Mouse (Mus musculus): Measurements from ENCODE around the gene Foxj1. TPM values are rescaled to one million over a fixed set of nuclear protein-coding genes. Genes with fewer than 3 reads are reported as not detected.

Foxj1 gene
- polyA plus RNA-seq, 1 experiment from 2014 or later, result 0.80 TPM

- Histone ChIP-seq H3K27me3 (peaks cover 26% of the 10 kb centered on the region), H3K9me3 (no peaks in the 10 kb centered on the region), H3K36me3 (peaks cover 11% of the 10 kb centered on the region), H3K4me2 (no peak overlapping the region), H3K27ac (no peak overlapping the region), H3K4me3 (no peak overlapping the region), H3K9ac (peak overlapping the region; percentile 78; the same call in 1 of the 2 replicates), H3K4me1 (peaks cover 47% of the 10 kb centered on the region)
- WGBS, result 83% methylated on average over 6 of the region's 6 CpGs
- ATAC-seq (ENCODE audit: insufficient number of reproducible peaks, insufficient read depth, low FRiP score, low TSS enrichment, low read depth), result no peak
These were observed 2.3 kb upstream of the Foxj1 start for GRCm38 (mm10) chr11:116337531-116337930.

- Histone ChIP-seq H3K27me3 (peaks cover 26% of the 10 kb centered on the region), H3K4me1 (peaks cover 52% of the 10 kb centered on the region), H3K27ac (no peak overlapping the region; the same call in 1 of the 2 replicates), H3K4me2 (no peak overlapping the region), H3K4me3 (no peak overlapping the region), H3K9ac (peak overlapping the region; percentile 78), H3K36me3 (0 out of 2 replicates have a peak, but pooled peaks cover 6% of the 10 kb centered on the region), H3K9me3 (no peaks in the 10 kb centered on the region)
- 73% methylated on average over 12 of the region's 12 CpGs for WGBS
- no peak for ATAC-seq (ENCODE audit: insufficient number of reproducible peaks, insufficient read depth, low FRiP score, low TSS enrichment, low read depth)
These were observed 1.8 kb upstream of the Foxj1 start for GRCm38 (mm10) chr11:116337000-116337399.

- H3K4me2 ChIP-seq, result peak overlapping the region; percentile 96
- ATAC-seq (ENCODE audit: insufficient number of reproducible peaks, insufficient read depth, low FRiP score, low TSS enrichment, low read depth), result no peak
- H3K27ac ChIP-seq, result no peak overlapping the region
- H3K9me3 ChIP-seq, result no peaks in the 10 kb centered on the region
- peaks cover 26% of the 10 kb centered on the region for H3K27me3 ChIP-seq
- H3K36me3 ChIP-seq, result 0 out of 2 replicates have a peak, but pooled peaks cover 6% of the 10 kb centered on the region
- peaks cover 54% of the 10 kb centered on the region for H3K4me1 ChIP-seq
- H3K4me3 ChIP-seq, result peak overlapping the region; percentile 61; the same call in 1 of the 2 replicates
- peak overlapping the region; percentile 78 for H3K9ac ChIP-seq
- 78% methylated on average over 4 of the region's 4 CpGs for WGBS
These were observed 1.2 kb upstream of the Foxj1 start for GRCm38 (mm10) chr11:116336393-116336792.

- Histone ChIP-seq H3K9me3 (no peaks in the 10 kb centered on the region), H3K4me1 (peaks cover 59% of the 10 kb centered on the region), H3K36me3 (0 out of 2 replicates have a peak, but pooled peaks cover 6% of the 10 kb centered on the region), H3K4me3 (peak overlapping the region; percentile 61), H3K9ac (peak overlapping the region; percentile 54; the same call in 1 of the 2 replicates), H3K4me2 (peak overlapping the region; percentile 96), H3K27me3 (peaks cover 26% of the 10 kb centered on the region), H3K27ac (no peak overlapping the region)
- 5% methylated on average over 26 of the region's 26 CpGs for WGBS
- no peak for ATAC-seq (ENCODE audit: insufficient number of reproducible peaks, insufficient read depth, low FRiP score, low TSS enrichment, low read depth)
These were observed 799 bp downstream of the Foxj1 start for GRCm38 (mm10) chr11:116334417-116334782.

- ATAC-seq (ENCODE audit: insufficient number of reproducible peaks, insufficient read depth, low FRiP score, low TSS enrichment, low read depth), result no peak
- Histone ChIP-seq H3K4me1 (peaks cover 64% of the 10 kb centered on the region), H3K27ac (no peak overlapping the region), H3K4me3 (peak overlapping the region; percentile 61), H3K9ac (peak overlapping the region; percentile 54; the same call in 1 of the 2 replicates), H3K36me3 (0 out of 2 replicates have a peak, but pooled peaks cover 4% of the 10 kb centered on the region), H3K4me2 (peak overlapping the region; percentile 96), H3K27me3 (peaks cover 26% of the 10 kb centered on the region), H3K9me3 (no peaks in the 10 kb centered on the region)
- whole genome bisulfite sequencing, result 20% methylated on average over 31 of the region's 31 CpGs
These were observed 1.4 kb downstream of the Foxj1 start for GRCm38 (mm10) chr11:116333526-116334416.

GRCm38 (mm10) chr11:116332983-116333270, 2.3 kb downstream of the Foxj1 start:
- H3K36me3 ChIP-seq, result no peaks in the 10 kb centered on the region
- no peak for ATAC-seq (ENCODE audit: insufficient number of reproducible peaks, insufficient read depth, low FRiP score, low TSS enrichment, low read depth)
- H3K9me3 ChIP-seq, result no peaks in the 10 kb centered on the region
- H3K9ac ChIP-seq, result no peak overlapping the region
- WGBS, result 88% methylated on average over 3 of the region's 3 CpGs
- no peak overlapping the region for H3K4me2 ChIP-seq
- peaks cover 66% of the 10 kb centered on the region for H3K4me1 ChIP-seq
- H3K4me3 ChIP-seq, result no peak overlapping the region
- H3K27ac ChIP-seq, result no peak overlapping the region
- H3K27me3 ChIP-seq, result peaks cover 26% of the 10 kb centered on the region

GRCm38 (mm10) chr11:116332232-116332982, 2.8 kb downstream of the Foxj1 start:
- H3K4me1 ChIP-seq, result peaks cover 61% of the 10 kb centered on the region

GRCm38 (mm10) chr11:116330211-116330518, 5.0 kb downstream of the Foxj1 start:
- Histone ChIP-seq H3K9ac (no peak overlapping the region), H3K4me1 (peaks cover 50% of the 10 kb centered on the region), H3K36me3 (no peaks in the 10 kb centered on the region), H3K4me3 (no peak overlapping the region), H3K9me3 (no peaks in the 10 kb centered on the region), H3K27ac (peak overlapping the region; percentile 44), H3K27me3 (peaks cover 25% of the 10 kb centered on the region), H3K4me2 (no peak overlapping the region)
- ATAC-seq (ENCODE audit: insufficient number of reproducible peaks, insufficient read depth, low FRiP score, low TSS enrichment, low read depth), result no peak
- WGBS, result 58% methylated on average over 7 of the region's 7 CpGs

More at GRCm38 (mm10) chr11:116332232-116332982, 2.8 kb downstream of the Foxj1 start:
- Histone ChIP-seq H3K27me3 (peaks cover 26% of the 10 kb centered on the region), H3K4me3 (no peak overlapping the region), H3K27ac (no peak overlapping the region), H3K36me3 (no peaks in the 10 kb centered on the region), H3K9me3 (no peaks in the 10 kb centered on the region), H3K9ac (no peak overlapping the region), H3K4me2 (no peak overlapping the region)
- no peak for ATAC-seq (ENCODE audit: insufficient number of reproducible peaks, insufficient read depth, low FRiP score, low TSS enrichment, low read depth)
- 37% methylated on average over 19 of the region's 19 CpGs for WGBS

GRCm38 (mm10) chr11:116329314-116330210, 5.6 kb downstream of the Foxj1 start:
- Histone ChIP-seq H3K4me2 (no peak overlapping the region), H3K27me3 (peaks cover 19% of the 10 kb centered on the region), H3K9ac (no peak overlapping the region; the same call in 1 of the 2 replicates), H3K36me3 (no peaks in the 10 kb centered on the region), H3K27ac (peak overlapping the region; percentile 44), H3K4me3 (no peak overlapping the region), H3K4me1 (peaks cover 44% of the 10 kb centered on the region), H3K9me3 (no peaks in the 10 kb centered on the region)
- WGBS, result 40% methylated on average over 18 of the region's 18 CpGs
- no peak for ATAC-seq (ENCODE audit: insufficient number of reproducible peaks, insufficient read depth, low FRiP score, low TSS enrichment, low read depth)

GRCm38 (mm10) chr11:116326963-116327603, 8.1 kb downstream of the Foxj1 start:
- Histone ChIP-seq H3K4me3 (no peak overlapping the region), H3K4me1 (peaks cover 24% of the 10 kb centered on the region), H3K9ac (no peak overlapping the region), H3K27ac (no peak overlapping the region), H3K4me2 (no peak overlapping the region), H3K9me3 (no peaks in the 10 kb centered on the region), H3K36me3 (no peaks in the 10 kb centered on the region), H3K27me3 (0 out of 2 replicates have a peak, but pooled peaks cover 1% of the 10 kb centered on the region)
- ATAC-seq (ENCODE audit: insufficient number of reproducible peaks, insufficient read depth, low FRiP score, low TSS enrichment, low read depth), result no peak
- 62% methylated on average over 7 of the region's 7 CpGs for WGBS
